Mouse (Mus musculus) macrophage (primary cell): ENCODE data around the gene Slc7a5. TPM values are rescaled to one million over a fixed set of nuclear protein-coding genes. Genes with fewer than 3 reads are reported as not detected.

Experiments
- H3K27ac ChIP-seq: fragments of 350-480 bp; formaldehyde crosslinking; 2 replicates; pipeline ENCODE4 v1.9.0; 2021
- H3K36me3 ChIP-seq: fragments of 350-480 bp; formaldehyde crosslinking; 2 replicates; pipeline ENCODE4 v1.9.0; 2021; ENCODE audit errors: inconsistent target
- H3K4me3 ChIP-seq: fragments of 350-480 bp; formaldehyde crosslinking; 2 replicates; pipeline ENCODE4 v1.9.0; 2021; ENCODE audit errors: inconsistent target
- H3K79me2 ChIP-seq: fragments of 350-480 bp; formaldehyde crosslinking; 2 replicates; pipeline ENCODE4 v1.9.0; 2021; ENCODE audit errors: inconsistent target
- WGBS: methylation state at CpG from one replicate; pipeline ENCODE4 v1.1.7; 2026; ENCODE audit warnings: inconsistent platforms; ENCODE audit not compliant: missing documents; 5-methylcytosine and 5-hydroxymethylcytosine counted together
- polyA plus RNA-seq: library from polyadenylated mRNA; stranded (reverse); fragments of 250-400 nt; gene quantifications from 3 replicates; pipeline ENCODE4 v1.2.4, GENCODE M21; 2018; ENCODE audit warnings: inconsistent platforms

The Slc7a5 gene
- polyA plus RNA-seq, 1 experiment from 2014 or later = 1.2 TPM

DNA sequence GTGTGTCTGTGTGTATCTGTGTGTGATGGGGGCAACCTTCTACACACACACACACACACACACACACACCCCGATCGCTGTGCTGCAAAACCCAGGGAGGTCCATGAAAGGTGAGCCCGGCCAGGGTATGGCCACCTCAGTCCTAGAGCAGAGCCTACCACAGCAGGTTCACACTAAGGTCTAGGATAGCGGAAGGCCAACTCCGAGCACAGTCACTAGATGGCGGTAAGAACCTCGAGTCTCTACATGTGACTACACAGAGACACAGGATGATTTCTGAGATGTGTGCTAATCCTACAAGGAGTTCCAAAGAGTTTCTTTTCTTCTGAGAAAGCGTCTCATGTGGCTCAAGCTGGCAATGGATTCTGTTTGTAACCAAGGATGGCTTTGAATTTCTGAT is 19.8 kb upstream of the Slc7a5 start:
- WGBS = 32% methylated on average over 8 of the region's 8 CpGs
- no peak overlapping the region for H3K4me3 ChIP-seq
- H3K27ac ChIP-seq = no peak overlapping the region
- no peaks in the 10 kb centered on the region for H3K36me3 ChIP-seq
- H3K79me2 ChIP-seq = no peaks in the 10 kb centered on the region

GRCm38 (mm10) chr8:121926266-121926665 is 18.8 kb upstream of the Slc7a5 start:
- Histone ChIP-seq H3K4me3 (no peak overlapping the region), H3K27ac (no peak overlapping the region), H3K79me2 (no peaks in the 10 kb centered on the region), H3K36me3 (no peaks in the 10 kb centered on the region)
- WGBS = 66% methylated on average over 8 of the region's 8 CpGs

DNA sequence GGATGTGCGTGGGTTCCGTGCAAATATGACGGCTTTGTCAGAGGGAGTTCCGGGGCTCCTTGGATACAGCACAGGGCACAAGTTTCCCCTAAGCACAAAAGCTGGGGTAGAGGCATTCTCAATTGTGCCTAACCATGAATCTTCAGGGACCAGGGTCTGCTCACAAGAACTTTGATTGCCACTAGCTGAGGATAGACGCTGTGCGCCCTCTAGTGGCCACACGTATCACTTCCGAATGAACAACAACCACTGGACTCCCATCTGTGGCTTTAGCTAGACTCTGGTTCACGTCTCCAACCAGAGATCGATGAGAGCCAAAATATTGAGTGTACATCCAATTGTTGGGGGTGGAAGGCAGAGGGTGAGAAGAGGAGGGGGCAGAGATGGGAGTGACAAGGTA is 18.1 kb upstream of the Slc7a5 start:
- H3K4me3 ChIP-seq = no peak overlapping the region
- H3K36me3 ChIP-seq = no peaks in the 10 kb centered on the region
- H3K79me2 ChIP-seq = no peaks in the 10 kb centered on the region
- 27% methylated on average over 9 of the region's 10 CpGs for WGBS
- H3K27ac ChIP-seq = no peak overlapping the region

DNA sequence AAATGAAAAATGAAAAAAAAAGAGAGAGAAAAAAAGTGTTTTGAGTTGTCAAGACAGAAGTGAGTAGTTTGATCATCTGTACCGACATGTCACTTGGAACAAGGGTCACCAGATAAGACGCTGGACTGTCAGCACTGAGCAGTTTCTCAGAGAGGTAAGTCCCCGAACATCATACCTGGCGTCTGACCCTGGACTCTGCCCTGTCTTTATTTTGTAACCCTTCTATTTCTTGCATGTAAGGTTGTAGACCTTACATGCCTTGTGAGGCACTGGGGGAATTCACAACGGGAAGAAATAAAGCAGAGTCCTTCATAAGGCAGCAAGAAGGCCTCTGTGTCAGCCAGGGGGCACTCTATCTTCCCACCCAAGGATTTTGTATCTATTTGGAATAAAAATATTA is 17.2 kb upstream of the Slc7a5 start:
- Histone ChIP-seq H3K36me3 (no peaks in the 10 kb centered on the region), H3K27ac (no peak overlapping the region), H3K4me3 (no peak overlapping the region), H3K79me2 (no peaks in the 10 kb centered on the region)
- 94% methylated on average over 5 of the region's 5 CpGs for WGBS

DNA sequence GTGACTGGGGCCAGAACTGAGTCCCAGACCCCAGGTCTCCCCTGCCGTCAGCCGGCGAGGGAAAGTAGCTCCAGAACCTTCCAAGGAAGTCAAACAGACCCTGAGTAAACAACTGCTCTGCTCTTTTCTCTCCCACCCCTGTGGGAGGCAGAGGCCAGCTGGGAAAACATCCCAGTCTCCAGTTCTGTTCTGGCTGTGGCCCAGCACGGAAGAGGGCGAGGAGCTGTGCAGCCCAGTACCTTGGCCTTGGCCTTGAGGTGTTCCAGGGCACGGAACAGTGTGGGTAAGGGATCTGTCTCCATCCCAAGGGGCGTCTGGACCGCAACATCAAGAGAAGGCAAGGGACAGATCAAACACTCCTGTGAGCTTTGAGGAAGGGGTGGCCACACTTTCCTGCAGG is 14.6 kb upstream of the Slc7a5 start:
- WGBS = 86% methylated on average over 8 of the region's 8 CpGs
- Histone ChIP-seq H3K36me3 (no peaks in the 10 kb centered on the region), H3K27ac (no peak overlapping the region), H3K79me2 (no peaks in the 10 kb centered on the region), H3K4me3 (no peak overlapping the region)

DNA sequence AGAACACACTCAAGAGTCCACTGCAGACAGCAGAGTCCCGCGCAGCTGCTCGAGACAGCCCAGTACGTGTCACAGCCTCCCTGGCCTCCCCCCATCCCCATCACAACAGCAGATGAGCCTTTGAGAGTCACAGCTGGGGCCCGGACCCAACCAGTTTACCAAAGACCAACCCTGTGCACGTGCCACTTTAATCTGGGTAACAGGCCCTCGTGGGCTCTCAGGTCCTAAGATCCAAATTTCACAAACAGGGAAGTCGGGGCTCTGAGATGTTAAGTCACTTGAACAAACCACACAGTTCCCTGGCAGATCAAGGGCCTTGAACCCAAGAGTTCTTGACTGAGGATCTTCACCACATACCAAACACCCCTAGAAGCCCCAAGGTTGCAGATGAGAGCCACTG is 14.1 kb upstream of the Slc7a5 start:
- Histone ChIP-seq H3K36me3 (no peaks in the 10 kb centered on the region), H3K27ac (no peak overlapping the region), H3K79me2 (no peaks in the 10 kb centered on the region), H3K4me3 (no peak overlapping the region)
- WGBS = 71% methylated on average over 8 of the region's 8 CpGs

- Histone ChIP-seq H3K27ac (no peak overlapping the region), H3K79me2 (no peaks in the 10 kb centered on the region), H3K36me3 (no peaks in the 10 kb centered on the region), H3K4me3 (no peak overlapping the region)
- WGBS = 43% methylated on average over 3 of the region's 3 CpGs
Measured at GRCm38 (mm10) chr8:121919731-121920130, 12.2 kb upstream of the Slc7a5 start.

DNA sequence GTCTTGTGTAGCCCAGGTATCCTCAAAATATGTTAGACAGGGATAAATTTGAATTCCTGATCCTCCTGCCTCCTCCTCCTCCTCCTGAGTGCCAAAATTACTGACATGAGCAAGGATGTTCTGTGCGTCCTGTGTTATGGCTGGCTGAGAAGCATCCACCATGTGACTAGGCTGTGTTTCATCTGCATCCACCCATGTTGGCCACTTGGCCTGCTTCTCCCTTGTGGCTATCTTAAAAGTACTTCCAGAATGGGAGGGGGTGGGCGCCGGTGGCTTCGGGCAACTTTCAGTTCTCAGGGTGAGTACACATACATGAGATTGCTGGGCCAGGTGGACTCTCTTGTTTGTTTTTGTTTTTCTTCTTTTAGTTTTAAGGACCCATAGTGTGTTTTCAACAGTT is 11.7 kb upstream of the Slc7a5 start:
- Histone ChIP-seq H3K36me3 (no peaks in the 10 kb centered on the region), H3K79me2 (no peaks in the 10 kb centered on the region), H3K27ac (no peak overlapping the region), H3K4me3 (no peak overlapping the region)
- 73% methylated on average over 4 of the region's 4 CpGs for WGBS

- H3K4me3 ChIP-seq = no peak overlapping the region
- no peaks in the 10 kb centered on the region for H3K79me2 ChIP-seq
- no peaks in the 10 kb centered on the region for H3K36me3 ChIP-seq
- no peak overlapping the region for H3K27ac ChIP-seq
- WGBS = 80% methylated on average over 8 of the region's 8 CpGs
Measured at GRCm38 (mm10) chr8:121913378-121913777, 5.9 kb upstream of the Slc7a5 start.

DNA sequence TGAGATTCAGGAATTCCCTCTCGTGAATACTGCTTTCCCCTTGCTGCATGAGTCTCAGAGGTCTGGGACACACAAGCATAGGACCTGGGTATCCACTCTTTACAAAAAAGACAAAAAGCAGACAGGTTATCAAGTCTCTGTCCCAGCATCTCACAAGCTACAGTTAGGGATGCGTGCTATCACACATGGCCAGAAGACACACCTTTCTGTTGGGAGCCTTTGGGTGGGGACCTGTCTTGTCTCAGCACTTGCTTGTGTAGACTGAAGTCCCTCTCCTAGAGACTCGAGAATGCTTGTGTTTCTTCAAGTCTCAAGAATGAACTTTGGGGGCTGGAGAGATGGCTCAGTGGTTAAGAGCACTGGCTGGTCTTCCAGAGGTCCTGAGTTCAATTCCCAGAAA is 5.3 kb upstream of the Slc7a5 start:
- no peaks in the 10 kb centered on the region for H3K79me2 ChIP-seq
- H3K36me3 ChIP-seq = no peaks in the 10 kb centered on the region
- no peak overlapping the region for H3K27ac ChIP-seq
- H3K4me3 ChIP-seq = no peak overlapping the region
- WGBS = 83% methylated on average over 3 of the region's 3 CpGs

DNA sequence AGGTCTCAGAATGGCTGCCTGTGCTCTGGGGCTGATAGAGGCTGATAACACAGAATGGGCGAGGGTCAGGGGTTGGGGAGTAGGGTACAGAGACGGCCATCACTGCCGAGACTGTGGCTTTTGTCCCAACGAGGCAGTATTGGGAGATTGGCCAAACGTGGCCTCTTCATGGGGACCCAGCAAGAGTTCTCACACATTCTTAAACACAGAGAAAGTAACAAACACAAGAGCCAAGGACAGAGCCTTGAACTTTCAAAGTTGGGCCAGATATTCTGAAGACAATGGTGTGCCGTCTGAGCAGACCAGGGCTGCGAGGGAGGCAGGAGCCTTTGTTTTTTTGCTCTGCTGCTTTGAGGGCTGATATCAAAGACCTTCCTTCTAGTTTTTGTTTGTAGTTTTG is 4.5 kb upstream of the Slc7a5 start:
- Histone ChIP-seq H3K79me2 (no peaks in the 10 kb centered on the region), H3K4me3 (no peak overlapping the region), H3K36me3 (no peaks in the 10 kb centered on the region), H3K27ac (no peak overlapping the region)
- WGBS = 85% methylated on average over 7 of the region's 7 CpGs

DNA sequence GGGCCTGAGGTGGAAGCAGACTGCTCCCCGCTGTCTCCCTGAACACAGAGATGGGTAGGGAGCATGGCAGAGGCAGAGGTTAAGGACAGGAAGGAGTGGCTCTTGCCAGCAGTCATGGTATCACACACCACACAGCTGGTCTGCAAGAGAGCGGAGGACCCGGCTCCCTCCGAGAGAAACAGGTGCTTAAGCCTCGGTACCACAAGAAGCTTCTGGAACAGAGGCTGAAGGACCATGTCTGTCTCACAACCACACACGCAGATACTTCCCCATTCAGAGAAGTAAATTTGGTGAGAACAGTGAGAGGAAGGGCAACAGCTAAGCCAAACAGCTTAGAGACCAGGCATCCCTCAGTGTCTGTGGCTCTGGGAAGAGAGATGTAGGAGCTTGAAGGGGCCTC is 3.9 kb upstream of the Slc7a5 start:
- Histone ChIP-seq H3K4me3 (no peak overlapping the region), H3K79me2 (no peaks in the 10 kb centered on the region), H3K27ac (no peak overlapping the region), H3K36me3 (no peaks in the 10 kb centered on the region)
- 70% methylated on average over 6 of the region's 6 CpGs for WGBS

- H3K79me2 ChIP-seq = peaks cover 17% of the 10 kb centered on the region
- H3K36me3 ChIP-seq = no peaks in the 10 kb centered on the region
- no peak overlapping the region for H3K4me3 ChIP-seq
- WGBS = 2% methylated on average over 6 of the region's 6 CpGs
- no peak overlapping the region for H3K27ac ChIP-seq
Measured at GRCm38 (mm10) chr8:121909663-121910062, 2.2 kb upstream of the Slc7a5 start.

- WGBS = 49% methylated on average over 8 of the region's 8 CpGs
- Histone ChIP-seq H3K36me3 (no peaks in the 10 kb centered on the region), H3K4me3 (no peak overlapping the region), H3K27ac (no peak overlapping the region), H3K79me2 (peaks cover 22% of the 10 kb centered on the region)
Measured at GRCm38 (mm10) chr8:121909148-121909541, 1.7 kb upstream of the Slc7a5 start.

DNA sequence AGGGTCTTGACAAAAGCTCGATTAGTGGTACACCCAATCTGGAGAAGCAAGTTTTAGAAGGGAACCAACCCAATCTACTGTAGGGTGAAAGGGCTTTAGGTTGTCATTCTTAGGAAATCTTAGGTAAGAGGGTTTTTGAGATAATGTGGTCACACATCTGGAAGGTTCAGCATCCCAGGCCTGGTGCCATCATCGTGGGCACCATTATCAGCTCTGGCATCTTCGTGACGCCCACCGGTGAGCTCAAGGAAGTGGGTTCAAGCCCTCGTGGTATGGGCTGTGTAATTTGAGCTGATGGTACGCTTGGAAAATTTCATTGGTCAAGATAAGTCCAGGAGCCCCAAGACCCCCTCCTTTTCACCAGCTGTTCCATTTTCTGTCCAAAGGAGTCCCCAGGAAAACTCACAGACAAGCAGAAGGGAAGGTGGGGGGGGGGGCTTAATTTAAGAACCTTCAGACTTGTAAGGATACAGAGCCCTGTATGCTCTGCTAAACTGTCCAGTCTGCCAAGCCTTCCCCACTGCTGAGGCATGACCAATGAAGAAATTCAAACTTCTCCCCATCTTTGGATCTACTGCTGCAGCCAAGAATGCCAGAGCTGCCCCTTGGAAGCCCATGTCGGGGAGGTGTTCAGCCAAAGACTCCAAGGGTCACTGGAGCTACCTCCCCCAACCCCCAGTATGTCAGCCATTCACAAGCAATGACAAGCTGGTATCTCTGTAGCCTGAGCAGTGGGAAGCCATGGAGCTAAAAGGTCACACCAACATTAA is 1.1 kb upstream of the Slc7a5 start:
- Histone ChIP-seq H3K4me3 (no peak overlapping the region), H3K27ac (no peak overlapping the region)

More for the DNA sequence above, 1.1 kb upstream of the Slc7a5 start:
- no peaks in the 10 kb centered on the region for H3K36me3 ChIP-seq
- WGBS = 31% methylated on average over 8 of the region's 8 CpGs
- peaks cover 28% of the 10 kb centered on the region for H3K79me2 ChIP-seq
